Mouse (Mus musculus) testis, adult 2 months (tissue): ENCODE results near the gene Psmd11.

Experiments
- CTCF ChIP-seq: fragments of 200-500 bp; IDR thresholded peaks from 2 replicates; pipeline ENCODE4 v1.5.1; 2012; ENCODE audit warnings: low read depth, mild to moderate bottlenecking, inconsistent platforms, low read length, moderate library complexity; ENCODE audit not compliant: control insufficient read depth, insufficient read depth, insufficient replicate concordance
- POLR2A ChIP-seq: fragments of 200-500 bp; IDR thresholded peaks from 2 replicates; pipeline ENCODE4 v1.6.1; 2012; ENCODE audit warnings: low read depth, mild to moderate bottlenecking, inconsistent platforms, low read length, moderate library complexity; ENCODE audit not compliant: control insufficient read depth

DNA sequence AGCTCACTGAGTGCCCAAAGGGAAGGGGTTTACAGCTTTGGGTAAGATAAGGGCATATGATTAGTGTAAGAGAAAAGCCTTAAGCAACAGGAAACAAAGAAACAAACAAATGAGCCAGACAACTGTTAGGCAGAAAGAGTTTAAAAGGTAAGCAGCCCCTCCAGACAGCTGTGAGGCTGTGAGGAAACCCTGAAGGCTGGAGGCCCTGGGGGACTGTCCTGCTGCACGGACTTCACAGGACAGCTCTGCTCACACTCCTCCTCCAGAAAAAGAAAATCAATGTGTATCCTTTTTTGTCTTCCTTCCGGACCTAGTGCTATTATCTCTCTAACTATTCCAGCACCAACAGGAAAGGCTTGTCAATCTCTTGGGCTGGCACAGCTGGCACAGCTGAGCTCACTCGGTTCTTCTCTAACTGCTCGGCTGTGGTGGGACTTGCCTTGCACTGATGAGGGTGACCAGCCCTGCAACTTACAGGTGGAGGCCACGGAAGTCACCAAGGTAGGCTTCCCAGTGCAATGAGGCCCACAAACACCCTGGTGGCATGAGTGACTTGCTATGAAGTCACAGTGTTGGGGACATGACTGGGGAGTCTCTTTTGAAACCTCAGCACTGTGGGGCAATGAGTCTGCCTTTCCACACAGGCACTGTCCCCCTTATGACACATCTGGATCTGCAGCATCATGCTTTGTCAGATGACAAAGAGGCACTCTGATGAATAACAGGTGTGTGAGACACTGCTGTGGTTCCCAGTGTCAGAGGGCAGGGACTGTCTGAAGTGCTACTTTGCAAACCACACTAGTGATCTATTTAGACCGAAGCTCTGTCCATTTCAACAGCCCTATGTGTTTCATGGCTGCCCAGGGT is 76.3 kb downstream of the Psmd11 start:
- TF ChIP-seq CTCF (no peak), POLR2A (0 out of 2 replicates have a peak, but pooled peaks have one; percentile 34)
